Mouse (Mus musculus) megakaryocyte-erythroid progenitor cell, adult 5-6 weeks (primary cell): ENCODE data around the gene Plcl1. TPM values are rescaled to one million over a fixed set of nuclear protein-coding genes. Genes with fewer than 3 reads are reported as not detected.

Experiments
- ATAC-seq: replicated peaks from 2 replicates; pipeline ENCODE4 v1.8.0; 2016; ENCODE audit warnings: mild to moderate bottlenecking, inconsistent platforms; ENCODE audit not compliant: severe bottlenecking, poor library complexity, low FRiP score, low TSS enrichment
- total RNA-seq, 2 experiments: library from RNA; stranded (forward) in 1 of 2; stranded (reverse) in 1 of 2; fragments of 200-1000, 215-1000 nt in 1 of 2; fragments of >200 nt in 1 of 2; fragmentation: Nextera tagmentation in 1 of 2; gene quantifications; 2 replicates each; pipeline ENCODE4 v1.2.3; 2014 to 2017

The Plcl1 gene
- total RNA-seq, 2 experiments from 2014 or later, result not detected

DNA sequence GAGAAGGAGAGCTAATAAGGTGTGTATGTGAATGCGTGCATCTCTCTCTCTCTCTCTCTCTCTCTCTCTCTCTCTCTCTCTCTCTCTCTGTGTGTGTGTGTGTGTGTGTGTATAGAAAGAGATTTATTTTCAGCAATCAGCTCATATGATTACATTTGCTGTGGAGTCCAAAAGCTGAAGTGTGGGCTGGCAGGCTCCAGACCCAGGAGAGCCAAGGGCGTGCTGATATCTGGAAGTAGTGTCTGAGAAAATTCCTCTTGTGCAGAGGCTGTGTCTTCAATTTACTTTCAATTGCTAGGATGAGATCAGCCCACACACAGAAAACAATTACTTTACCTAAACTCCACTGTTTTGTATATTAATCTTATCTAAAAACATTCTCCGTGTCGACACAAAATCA, 179.7 kb downstream of the Plcl1 start:
- no peak for ATAC-seq

DNA sequence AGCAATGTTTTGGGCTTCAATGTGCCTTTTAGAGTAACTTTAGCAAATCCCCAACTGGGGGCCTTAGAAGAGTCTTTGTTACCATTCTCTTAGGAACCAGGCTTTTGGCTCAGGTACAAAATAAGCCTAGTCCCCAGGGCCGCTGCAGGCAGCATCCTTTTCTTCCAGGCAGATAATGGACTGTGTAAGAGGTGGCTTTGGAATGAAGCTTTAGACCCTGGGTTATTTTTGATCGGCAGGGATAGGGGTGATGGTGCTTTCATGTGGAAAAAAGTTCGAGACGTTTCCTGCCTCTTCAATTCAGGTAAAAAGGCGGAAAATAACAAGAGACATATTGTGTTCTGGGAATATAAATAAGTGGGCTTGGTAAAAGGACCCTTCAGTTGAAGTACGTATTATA, 182.4 kb downstream of the Plcl1 start:
- ATAC-seq, result no peak

DNA sequence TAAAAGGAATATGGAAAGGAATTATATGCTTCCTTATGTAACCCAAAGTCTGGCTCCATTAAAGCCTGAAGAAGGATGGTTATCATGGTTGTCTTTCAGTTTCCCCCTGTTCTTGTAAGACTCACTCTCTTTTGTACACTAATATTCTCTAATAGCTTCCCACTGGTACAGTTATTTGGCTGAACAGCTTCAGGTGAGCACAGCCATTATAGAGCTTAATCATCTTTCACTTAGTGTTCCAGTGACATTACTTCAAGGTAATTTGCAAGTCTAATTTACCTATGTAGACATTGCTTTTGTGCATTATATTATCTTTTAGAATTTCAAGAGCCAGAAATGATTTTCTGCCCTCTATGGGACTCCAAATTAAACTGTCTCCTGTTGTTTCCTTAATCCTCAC, 184.3 kb downstream of the Plcl1 start:
- ATAC-seq, result no peak

DNA sequence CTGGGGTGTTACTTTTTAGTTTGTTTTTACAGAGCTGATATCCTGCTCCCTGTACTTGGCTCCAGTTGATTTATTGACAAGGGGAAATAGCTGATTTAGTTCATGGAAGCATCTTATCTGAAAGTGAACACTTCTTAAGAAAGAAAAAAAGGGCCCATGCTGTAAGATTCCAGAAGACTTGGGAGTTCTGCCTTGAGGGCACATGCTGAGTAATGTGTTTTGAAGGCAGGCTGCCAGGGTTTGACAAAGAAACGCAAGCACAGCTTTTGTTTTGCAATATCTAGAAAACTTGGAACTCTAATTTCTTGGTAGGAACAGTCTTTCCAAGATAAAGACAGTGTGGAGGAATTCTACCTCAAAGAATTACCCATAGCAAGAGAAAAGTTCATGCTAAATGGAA, 194.8 kb downstream of the Plcl1 start:
- no peak for ATAC-seq

DNA sequence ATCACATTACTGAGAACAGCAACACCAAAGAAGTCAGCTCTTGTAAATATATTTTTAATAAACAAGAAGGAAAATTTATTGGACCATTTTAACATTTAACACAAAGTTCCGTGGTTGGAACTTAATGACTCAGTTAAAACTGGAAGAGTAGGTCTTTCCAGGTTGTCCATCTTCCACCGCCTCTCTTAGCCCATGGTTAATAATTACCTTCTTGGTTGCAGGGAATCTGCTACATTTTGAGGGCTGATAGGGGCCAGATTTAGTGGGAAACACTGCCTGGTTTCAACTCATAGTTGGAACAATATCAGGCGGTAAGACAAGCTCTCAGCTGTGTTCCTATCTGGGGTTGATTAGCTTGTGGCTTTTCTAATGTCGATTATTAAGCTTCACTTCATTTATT, 198.9 kb downstream of the Plcl1 start:
- no peak for ATAC-seq

DNA sequence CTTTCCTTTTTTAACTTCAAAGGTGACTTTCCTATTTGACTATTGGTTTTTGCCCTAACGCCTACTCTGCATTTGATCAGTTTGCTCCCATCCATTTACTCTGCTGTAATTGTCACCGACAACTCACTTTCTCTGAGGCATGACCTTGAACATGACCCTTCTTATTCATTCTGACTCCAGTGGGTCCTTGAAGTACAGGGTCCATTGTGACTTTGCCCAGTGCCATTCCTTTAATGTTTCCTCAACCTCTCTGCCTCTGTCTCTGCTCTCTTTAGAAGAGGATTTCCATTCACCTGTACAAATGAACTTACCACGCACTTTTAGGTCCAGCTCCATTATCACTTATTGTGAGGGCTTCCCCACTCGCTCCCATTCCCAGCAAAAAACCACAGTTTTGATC, 199.7 kb downstream of the Plcl1 start:
- ATAC-seq, result no peak

DNA sequence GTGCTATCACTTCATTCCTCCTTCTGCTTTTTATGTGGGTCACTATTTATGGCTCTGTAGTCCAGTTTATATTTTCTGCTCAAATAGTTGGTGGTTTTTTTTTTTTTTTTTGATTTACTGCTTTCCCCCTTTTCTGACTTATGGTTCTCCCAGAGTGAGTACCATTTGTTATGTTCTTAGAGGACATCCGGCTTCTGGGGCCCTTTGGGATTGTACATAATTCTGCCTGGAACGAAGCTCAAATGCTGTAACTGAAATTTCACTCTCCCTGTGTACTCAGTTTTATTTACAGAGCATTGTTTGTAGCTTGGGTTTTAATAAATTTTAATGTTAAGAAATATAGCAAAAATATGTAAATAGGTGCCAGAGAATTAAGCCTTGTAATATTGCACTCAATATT, 200.2 kb downstream of the Plcl1 start:
- no peak for ATAC-seq

DNA sequence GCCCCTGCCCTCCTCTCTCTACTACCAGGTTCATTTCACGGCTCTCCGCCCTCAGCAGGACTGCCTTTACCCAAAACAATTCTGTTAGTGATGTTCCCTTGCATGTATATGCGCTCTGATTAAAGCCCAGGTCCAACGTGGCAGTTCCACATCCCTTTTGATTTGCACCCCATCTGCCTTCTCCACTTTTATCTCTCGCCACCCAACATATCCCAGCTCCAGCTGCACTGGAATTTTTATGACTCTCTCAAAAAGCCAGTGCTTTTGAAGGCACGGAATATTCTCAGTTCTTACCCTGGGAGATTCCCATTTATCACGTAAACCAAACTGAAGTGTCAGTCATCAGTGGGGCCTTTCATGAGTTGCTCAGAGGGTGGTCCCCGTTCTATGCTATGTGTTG, 200.7 kb downstream of the Plcl1 start:
- no peak for ATAC-seq

DNA sequence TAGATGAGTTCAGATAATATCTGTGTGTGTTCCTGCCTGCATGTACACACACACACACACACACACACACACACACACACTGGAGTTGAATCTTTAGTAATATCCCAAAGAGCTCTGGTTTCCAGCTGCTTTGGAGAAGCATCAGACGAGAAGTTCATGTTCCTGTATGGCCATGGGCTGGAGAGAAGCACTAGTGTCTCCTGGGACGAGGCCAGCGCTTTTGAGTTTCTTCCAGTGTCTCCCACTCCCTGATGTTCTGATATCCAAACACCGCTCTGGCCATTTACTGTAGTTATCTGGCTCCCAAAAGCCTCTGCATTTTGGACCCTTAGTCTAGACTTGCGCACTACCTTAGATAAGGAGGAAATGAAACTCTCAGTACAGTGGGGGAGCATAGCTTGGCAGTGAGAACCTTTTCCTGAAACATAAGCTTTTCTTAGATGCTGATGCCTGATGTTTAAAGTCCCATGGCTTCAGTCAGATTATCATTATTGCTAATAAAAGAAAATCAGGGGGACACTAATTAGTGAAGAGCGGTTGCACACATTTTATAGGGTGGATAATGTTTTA, 207.1 kb downstream of the Plcl1 start:
- no peak for ATAC-seq

DNA sequence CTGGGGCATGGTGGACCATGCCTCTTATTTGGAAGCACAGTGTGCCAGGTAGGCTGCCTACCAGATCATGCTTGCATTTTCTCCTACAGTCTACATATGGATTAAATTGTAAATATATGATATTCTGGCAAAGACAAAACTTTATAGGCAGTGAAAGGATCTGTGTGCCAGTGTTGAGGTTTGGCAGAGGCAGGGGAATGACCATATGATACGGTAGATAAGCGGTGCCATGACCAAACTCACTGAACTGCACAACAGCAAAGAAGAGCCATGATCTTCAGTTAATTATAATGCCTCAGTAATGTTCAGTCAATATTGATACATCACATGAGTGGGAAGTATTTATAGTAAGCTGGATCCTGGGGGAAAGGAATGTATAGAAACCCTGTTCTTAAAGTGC, 212.1 kb downstream of the Plcl1 start:
- peak; percentile 84 for ATAC-seq

DNA sequence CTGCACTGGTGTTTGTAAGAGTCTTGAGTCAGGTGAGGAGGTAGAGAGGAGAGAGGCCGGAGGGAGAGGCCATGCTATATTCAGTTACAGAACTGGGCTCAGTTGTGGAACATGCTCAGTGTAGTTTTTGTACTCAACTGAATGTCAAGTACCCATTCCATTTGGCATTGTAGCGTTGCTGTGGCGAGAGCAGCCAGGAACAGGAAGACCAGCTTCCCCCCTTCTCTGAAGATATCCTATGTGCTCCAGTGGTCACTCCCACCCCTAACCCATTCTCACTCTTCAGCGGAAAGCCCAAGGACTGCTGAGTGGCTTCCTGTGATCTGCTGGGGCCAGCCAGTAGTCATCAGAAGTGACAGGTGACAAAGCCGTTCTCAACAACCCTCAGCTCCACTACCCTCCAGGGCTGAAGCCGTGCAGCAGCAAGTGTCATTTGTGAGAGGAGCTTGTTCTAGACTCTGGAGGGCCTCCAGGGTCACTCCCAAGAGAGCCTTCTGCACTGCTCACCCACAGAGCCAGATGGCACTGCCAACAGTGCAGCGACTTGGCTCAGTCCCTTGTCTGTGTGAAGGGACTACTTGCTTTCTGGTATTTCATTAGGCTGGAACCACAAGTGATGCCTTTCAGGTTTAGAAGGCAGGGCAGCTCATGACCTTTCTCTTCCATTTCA, 213.0 kb downstream of the Plcl1 start:
- peak; percentile 67 for ATAC-seq

DNA sequence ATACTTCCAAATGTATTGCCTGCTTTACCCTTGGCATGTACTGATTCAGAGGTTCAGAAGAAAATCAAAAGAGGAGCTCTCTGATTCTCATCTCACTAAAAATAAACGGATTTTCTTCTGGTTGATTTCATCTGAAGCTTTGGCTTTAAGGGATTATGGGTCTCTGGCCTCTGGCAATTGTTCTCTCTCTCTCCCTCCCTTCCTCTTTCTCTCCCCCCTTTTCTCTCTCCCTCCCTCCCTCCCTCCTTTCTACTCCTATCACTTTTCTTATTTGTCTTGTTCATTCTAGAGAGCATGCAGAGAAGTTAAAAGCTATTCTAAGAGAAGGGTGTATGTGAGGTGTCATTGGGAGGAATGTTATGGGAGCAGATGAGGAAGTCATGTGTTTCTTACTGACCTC, 225.8 kb downstream of the Plcl1 start:
- no peak for ATAC-seq

DNA sequence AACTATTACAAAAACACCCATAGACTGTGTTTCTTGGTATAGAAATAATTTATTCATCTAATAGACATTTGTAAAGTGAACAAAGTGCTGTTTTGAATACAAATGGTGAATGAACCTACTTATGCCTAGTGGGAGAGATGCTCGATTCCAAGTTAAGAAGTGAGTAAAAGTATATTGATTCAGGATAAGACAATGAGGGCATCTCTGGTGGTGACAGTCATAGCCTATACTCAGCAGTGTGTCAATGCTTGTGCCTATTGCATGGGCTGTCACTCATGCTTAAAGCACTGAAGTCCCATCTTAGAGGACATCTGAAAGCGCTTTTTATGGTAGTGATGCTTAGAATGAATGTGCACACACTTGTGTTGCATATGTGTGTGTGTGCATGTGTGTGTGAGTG, 226.3 kb downstream of the Plcl1 start:
- no peak for ATAC-seq

DNA sequence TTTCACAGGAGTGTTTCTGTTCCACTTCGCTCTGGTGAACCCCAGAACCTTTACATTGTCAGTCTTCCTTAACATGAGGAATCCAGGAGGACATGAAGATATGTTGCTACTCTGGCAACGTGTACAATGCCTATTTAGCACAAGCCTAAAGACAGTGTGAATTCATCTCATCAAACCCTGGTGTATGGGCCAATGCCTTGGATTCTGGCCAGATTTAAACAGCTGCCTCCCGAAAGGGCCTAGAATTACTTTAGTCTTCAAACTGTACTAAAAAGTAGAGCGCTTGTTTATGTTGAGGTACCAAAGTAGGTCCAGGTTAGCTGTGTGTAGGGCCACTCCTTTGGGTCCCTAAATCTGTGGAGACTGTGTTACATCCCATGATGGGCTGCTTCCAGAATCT, 227.6 kb downstream of the Plcl1 start:
- no peak for ATAC-seq

DNA sequence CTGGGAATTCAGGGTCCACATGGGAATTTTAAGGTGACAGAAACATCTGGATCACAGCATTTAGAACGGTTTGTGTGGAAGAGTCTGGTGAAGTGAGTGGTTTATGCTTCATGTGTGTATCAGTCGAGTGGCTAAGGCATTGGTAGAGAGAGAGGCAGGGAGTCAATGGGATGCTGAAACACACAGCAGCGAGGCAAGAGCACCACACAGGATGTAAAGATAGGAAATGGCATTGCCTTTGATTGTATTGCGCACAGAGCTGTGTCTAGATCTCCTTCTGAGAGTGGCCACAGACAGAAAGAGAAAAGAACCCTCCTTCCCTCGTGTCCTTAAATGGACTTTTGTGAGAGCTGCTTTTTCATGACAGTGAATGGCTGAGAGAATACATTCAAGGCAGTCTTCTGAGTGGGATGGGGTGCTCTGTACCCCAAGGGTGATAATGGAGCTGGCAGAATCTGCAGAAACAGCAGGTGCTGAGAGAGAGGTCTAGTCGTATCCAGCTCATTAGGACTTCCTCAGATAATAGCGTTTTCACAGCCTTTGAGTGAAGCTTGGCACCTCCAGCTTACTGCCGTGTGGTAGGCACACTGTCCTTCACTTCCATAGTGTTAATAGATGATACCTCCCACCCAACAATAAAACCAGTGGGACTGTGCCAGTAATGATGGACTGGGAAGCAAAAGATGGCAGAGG, 253.9 kb downstream of the Plcl1 start:
- ATAC-seq, result no peak

DNA sequence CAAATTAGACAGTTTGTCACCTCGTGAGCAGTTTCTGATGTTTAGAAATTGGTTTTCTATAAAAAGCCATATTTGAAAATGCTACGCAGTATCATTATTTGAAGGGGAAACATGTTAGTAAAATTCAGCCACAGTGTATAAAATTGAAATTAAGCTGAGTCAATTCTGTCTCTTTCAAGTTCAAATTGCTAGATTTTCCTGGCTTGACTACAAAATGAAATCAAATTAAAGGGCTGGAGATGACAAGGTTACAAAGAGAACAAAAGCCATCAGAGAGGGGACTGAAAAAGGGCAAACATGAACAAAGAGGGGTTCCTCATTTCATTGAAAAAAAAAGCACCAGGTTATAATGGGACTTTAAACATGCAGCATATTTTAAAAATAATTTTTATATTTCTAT, 255.7 kb downstream of the Plcl1 start:
- ATAC-seq, result no peak

DNA sequence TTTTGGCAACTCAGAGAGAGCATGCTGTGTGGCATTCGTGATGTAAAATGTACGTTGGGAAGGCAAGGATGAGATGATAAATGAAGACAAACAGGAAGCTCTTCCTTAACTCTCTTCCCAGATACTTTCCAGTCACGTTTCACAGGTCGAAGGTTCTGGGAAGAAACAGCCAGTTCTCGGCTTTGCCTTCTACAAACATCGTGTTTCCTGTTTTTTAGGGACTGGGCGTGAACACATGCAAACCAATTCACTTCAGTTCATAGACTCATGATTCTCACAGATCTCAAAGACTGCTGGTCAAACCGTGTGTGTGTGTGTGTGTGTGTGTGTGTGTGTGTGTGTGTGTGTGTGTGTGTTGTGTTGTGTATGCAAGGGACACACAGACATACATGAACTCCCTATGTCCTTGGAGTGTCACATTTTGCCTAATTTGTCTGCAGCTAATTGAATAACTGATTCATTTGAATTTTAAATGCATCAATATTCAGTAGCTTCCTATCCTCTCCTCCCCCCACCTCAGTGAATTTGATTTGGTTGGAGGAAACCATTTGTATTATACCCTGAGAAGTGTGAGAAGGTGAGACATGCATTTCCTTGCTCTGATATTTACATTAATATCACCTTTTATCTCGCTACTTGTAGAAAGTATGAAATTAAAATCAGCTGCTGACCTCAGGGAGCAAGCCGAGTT, 259.6 kb downstream of the Plcl1 start:
- ATAC-seq, result no peak

DNA sequence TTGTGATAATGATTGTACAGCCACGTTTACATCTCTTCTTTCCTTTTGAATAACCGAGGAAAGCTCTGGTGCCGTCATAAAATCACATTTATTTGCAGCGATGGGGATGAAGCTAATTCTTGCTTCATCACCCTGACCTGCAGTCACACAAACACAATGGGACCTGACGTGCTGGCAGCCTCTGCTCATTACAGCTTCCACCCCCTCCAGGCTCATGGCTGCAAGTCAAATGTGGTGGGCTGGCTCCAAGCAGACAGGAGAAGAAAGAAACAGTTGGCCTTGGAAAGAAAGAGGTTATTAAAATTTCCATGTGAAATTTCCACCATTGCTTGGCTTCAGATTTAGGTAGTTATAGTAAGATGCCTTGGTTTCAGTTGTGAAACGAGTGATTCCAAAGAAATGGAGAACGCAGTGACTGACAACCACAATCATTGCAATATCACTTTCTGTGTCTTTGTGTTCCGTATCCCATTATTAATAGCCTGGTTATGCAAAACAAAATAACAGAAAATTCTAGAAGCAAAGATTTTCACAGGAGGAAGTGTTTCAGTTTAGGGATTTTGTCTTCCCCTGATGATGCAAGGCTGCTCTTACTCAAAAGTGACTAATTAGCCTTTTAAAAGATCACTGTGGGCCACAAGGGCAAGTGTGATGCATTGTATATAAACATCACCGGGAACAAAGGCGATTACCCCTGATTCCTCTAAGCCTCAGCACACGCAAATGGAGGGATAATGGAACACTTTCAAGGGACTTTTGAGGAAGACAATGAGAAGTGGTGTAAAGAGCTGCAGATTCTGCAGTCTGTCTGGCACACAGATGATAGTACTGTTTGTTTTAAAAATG, 260.3 kb downstream of the Plcl1 start:
- ATAC-seq, result no peak

DNA sequence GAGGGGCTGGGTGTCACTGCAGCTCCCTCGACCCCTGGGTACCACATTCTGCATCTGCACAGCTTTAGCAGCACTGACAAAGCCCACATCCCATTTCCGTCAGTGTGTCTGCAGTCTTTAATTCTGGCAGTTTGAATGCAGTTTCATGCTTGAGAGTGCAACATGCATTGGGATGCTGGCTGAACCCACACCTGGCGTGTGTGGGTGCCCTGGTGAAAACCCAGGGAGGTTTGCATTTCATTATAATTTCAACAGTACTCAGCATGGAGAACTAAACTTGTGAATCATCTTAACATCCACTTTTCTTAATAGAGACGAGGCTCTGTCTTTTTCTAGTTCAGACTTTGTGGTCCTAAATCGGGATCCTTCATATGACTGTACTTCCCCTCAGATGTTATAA, 261.1 kb downstream of the Plcl1 start:
- ATAC-seq, result no peak
